Mouse (Mus musculus): ENCODE data around the gene Ccm2.

Gene Ccm2

GRCm38 (mm10) chr11:6529961-6530360 is 16.7 kb upstream of the Ccm2 start:
- no peak for DNase-seq (ENCODE audit: low spot score)

DNA sequence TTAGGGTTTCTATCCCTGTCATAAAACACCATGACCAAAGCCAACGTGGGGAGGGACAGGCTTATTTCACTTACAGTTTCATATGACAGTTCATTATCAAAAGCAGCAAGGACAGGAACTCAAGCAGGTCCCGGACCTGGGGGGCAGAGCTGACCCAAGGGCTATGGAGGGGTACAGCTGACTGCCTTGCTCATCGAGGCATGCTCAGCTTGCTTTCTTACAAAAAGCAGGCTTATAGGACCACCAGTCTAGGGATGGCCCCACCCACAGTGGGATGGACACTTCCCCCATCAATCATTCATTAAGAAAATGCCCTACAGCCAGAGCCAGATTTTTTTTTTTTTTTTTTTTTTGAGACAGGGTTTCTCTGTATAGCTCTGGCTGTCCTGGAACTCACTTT is 15.9 kb upstream of the Ccm2 start:
- no peak for DNase-seq (ENCODE audit: low spot score)

DNA sequence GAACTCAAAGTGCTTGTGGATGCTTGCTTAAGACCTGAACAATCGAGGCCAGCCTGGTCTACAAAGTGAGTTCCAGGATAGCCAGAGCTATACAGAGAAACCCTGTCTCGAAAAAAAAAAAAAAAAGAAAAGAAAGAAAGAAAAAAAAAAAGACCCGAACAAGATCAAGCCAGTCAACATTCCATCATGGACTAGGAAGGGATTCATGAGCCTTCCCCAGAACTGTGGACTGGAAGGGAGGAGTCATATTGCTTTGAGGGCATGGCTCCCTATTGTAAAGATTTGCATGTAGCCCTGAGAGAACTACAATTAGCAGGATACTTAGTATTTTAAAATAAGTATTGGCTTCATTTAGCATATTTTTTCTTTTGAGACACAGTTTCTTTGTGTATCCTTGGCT is 2.0 kb upstream of the Ccm2 start:
- DNase-seq (ENCODE audit: low spot score) = no peak

DNA sequence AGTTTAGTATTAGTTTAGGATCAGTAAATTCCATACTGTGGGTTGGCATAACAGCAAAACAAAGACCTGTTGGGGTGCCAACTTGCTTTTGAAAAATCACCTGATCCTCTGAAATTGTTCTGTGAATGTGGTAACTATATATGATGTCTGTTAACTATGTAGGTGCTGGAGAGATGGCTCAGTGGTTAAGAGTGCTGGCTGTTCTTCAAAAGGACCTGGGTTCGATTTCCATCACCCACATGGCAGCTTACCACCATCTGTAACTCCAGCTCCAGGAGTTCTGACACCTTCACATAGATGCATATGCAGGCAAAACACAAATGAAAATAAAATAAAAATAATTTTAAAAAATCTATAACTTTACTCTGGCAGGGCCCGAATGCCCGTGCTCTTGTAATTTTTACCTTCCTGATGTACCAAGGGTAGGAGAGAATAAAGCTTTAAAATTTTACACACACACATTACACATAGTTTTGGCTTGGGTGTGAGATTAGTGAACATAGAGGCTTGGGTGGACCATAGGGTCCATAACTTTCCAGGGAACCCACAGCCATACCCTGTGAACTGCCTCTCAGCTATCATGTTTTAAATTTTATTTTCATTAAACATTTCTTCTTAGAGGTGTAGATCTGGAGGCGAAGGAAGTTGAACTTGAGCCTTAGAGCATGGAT is 1.4 kb upstream of the Ccm2 start:
- DNase-seq (ENCODE audit: low spot score) = no peak

GRCm38 (mm10) chr11:6545857-6546192 is 862 bp upstream of the Ccm2 start:
- no peak for DNase-seq (ENCODE audit: low spot score)

DNA sequence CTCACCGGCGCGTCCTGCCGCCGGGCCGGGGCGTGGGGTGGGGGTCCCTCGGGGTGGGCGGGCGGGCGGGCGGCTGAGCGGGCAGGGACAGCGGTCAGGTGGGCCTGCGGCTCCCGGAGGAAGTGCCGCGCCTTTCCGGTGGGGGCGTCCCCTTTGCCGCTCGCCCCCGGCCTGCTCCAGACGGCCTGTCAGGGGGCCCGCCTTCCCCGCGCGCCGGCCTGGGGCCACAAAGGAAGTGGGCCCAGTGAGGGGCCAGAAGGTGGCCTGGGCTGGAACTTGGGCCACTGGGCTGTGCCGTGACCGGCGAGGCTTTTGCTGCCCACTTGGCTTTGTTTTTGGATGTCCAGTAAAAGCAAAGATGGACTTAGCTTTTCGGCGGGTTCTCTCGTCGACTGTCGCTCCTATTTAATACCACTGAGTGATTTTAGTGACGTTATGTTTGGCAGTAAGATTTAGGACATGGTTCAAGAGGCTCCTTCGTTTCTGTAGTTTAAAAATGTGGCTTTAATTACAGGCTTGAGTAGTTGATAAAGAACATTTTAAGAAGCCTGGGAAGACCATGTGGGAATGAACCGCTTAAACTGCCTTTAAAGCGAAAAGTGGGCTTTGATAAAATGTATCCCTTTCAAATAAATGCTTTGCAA is 472 bp downstream of the Ccm2 start:
- peak; percentile 70 for DNase-seq (ENCODE audit: low spot score)

GRCm38 (mm10) chr11:6547696-6548325 is 1.1 kb downstream of the Ccm2 start:
- peak; percentile 46 for DNase-seq (ENCODE audit: low spot score)

DNA sequence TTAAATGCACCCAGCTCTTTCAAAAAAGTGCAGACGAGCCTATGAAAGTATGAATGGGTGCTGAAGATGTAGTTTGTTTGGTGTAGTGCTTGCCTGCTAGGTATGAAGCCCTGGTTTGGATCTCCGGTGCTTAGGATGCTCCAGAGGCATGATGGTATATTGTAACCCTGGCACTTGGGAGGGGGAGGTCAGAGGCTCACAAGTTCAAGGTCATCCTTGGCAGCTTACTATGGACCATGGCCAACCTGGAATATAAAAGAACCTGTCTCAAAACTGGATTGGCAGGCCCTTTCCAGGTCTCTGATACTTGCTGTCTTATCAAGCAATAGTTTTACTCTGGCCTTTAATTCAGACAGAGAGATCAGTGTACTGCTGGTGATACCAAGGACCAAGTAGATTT is 3.1 kb downstream of the Ccm2 start:
- DNase-seq (ENCODE audit: low spot score) = no peak

GRCm38 (mm10) chr11:6550201-6550600 is 3.5 kb downstream of the Ccm2 start:
- no peak for DNase-seq (ENCODE audit: low spot score)

DNA sequence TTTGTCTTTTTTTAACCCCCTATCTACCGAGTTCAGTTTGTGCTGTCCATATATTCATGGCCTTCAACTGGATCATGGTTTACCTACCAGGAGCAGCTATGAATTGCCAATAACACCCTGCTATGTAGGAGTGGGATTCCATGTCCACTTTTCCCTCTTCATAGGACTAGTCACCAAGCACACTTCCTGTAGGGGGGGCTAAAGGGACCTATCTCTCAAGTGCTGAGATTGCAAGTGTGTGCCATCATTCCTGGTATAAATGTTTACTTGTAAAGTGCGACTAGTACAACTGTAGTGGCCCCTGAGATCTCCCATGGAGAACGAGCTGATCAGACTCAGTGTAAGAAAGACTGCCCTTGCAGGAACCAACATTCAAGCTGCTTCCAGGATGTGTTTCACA is 11.5 kb downstream of the Ccm2 start:
- no peak for DNase-seq (ENCODE audit: low spot score)

- no peak for DNase-seq (ENCODE audit: low spot score)
These were observed 13.3 kb downstream of the Ccm2 start for GRCm38 (mm10) chr11:6559996-6560395.

- no peak for DNase-seq (ENCODE audit: low spot score)
These were observed 14.1 kb downstream of the Ccm2 start for GRCm38 (mm10) chr11:6560655-6561360.

GRCm38 (mm10) chr11:6561474-6561873 is 14.8 kb downstream of the Ccm2 start:
- DNase-seq (ENCODE audit: low spot score) = no peak

DNA sequence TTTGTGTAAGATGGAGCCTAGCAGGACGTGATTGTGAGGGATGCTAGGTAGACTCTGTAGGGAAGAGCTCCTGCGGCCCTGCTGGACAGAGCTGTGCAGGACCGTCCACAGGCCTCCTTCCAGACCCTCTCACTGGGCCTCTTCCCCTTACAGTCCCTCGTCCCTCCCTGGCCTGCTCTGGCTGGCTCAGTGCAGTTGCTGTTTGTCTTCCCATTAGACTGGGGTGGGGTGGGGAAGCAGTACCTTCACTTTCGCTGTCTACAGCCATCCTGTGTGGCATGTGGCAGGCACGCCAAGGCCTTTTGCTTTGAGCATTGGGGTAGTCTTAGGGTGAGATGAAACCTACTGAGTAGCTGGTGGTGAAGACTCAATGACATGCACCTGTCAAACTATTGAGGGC is 15.7 kb downstream of the Ccm2 start:
- no peak for DNase-seq (ENCODE audit: low spot score)

GRCm38 (mm10) chr11:6563201-6563600 is 16.5 kb downstream of the Ccm2 start:
- no peak for DNase-seq (ENCODE audit: low spot score)

DNA sequence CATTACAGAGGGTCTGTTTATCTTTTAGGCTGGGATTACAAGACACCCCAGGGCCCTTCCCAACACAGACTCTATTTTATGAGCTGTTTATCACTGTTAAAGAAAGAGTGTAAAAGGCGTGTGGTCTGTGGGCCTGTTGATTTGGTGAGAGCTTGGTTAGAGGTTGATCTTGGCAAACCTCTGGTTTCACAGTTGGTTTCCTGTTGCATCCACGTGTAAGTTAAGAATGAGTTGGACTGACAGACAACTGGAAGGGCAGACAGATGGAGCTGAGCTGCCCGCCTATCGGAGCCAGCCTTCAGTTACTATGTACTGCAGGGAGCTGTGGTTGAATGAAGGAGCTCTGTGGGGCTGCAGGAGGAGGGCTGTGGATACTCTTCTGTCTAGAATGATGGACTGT is 19.8 kb downstream of the Ccm2 start:
- no peak for DNase-seq (ENCODE audit: low spot score)

GRCm38 (mm10) chr11:6567951-6568350 is 21.3 kb downstream of the Ccm2 start:
- DNase-seq (ENCODE audit: low spot score) = peak; percentile 43

GRCm38 (mm10) chr11:6568584-6569409 is 22.1 kb downstream of the Ccm2 start:
- DNase-seq (ENCODE audit: low spot score) = peak; percentile 78

- no peak for DNase-seq (ENCODE audit: low spot score)
These were observed 22.7 kb downstream of the Ccm2 start for GRCm38 (mm10) chr11:6569410-6569777.

DNA sequence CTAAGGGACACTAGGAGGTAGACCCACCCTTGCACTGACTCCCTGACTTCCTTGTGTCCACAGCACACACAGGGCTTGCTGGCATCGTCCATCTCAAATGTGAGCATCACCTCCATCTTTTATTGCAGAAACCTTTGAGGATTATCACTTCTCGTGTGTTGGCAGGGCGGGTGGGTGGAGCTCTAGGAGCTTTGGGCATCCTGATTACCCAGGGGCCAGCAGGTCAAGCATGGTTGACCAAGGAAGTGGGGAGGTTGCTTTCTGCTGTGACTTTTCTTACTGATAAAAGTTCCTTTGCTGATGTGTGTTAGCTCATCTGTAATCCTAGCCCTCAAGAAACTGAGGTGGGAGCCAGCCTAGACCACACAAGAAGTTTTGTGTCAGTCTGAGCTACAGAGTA is 29.5 kb downstream of the Ccm2 start:
- DNase-seq (ENCODE audit: low spot score) = no peak

DNA sequence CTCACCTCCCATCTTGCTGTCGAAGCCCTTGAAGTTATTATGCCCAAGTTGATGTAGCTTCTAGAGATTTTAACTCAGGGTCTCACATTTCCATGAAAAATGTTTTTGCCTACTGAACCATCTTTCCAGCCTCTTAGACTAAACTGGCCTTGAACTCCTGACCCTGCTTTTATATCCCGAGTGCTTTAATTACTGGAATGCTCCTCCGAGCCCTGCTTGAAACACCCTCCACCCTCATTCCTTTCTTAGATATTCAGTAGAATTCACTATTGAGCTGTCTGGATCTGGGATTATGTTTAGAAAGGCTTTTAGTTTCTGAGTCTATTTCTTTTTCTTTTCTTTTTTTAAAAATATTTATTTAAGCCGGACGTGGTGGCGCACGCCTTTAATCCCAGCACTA is 32.7 kb downstream of the Ccm2 start:
- no peak for DNase-seq (ENCODE audit: low spot score)

- DNase-seq (ENCODE audit: low spot score) = no peak
These were observed 33.5 kb downstream of the Ccm2 start for GRCm38 (mm10) chr11:6580065-6580750.
